Mouse (Mus musculus): ENCODE measurements around the gene Gm43064. TPM values are rescaled to one million over a fixed set of nuclear protein-coding genes. Genes with fewer than 3 reads are reported as not detected.
A peak's percentile ranks its signal among the peaks of the same experiment; 100 is the strongest.

Gm43064 gene
- polyA plus RNA-seq, 1 experiment: 0.14 TPM

DNA sequence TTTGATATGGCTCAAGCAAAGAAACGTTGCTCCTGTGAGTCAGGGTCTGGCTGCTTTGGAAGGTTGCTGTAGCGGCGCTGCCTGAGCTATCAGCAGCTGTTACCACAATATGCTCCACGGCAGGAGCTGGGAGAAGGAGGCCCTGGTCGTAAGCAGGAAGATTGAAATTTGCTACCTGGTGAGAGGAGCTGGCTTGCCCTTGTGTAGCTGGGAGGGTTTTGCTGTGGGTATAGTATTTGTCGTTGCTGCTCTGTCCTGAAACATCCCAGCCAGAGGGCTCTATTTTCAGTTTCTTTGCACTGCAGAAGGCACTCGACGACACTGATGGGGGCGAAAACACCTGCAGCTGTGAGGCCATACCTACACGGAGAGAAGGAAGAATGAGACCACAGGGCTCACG lies 31.4 kb upstream of the Gm43064 start:
- H3K36me3 ChIP-seq (ENCODE audit: control insufficient read depth, insufficient read depth, low read length): no peaks in the 10 kb centered on the region; the same call in 1 of the 2 replicates
- TF ChIP-seq POLR2A (IDR thresholded peaks at IDR 0.05; ENCODE audit: low read depth, low read length): no peak
- no peak for TF ChIP-seq CTCF (conservative IDR thresholded peaks at IDR 0.05; ENCODE audit: insufficient read depth, insufficient read length, low read depth, low read length)
- no peak for DNase-seq
- no peaks in the 10 kb centered on the region for H3K27me3 ChIP-seq (replicated peaks; ENCODE audit: control insufficient read depth, insufficient read depth, low read length)
- H3K4me3 ChIP-seq (ENCODE audit: insufficient read depth, low read depth, low read length): no peak overlapping the region
- H3K4me1 ChIP-seq (ENCODE audit: control insufficient read depth, insufficient read depth, low read length): peaks cover 21% of the 10 kb centered on the region
- H3K27ac ChIP-seq (ENCODE audit: insufficient read depth, low read depth, low read length): no peak overlapping the region
- WGBS: 81% methylated on average over 11 of the region's 11 CpGs

GRCm38 (mm10) chr3:103778660-103779059 lies 30.7 kb upstream of the Gm43064 start:
- no peak overlapping the region for H3K27ac ChIP-seq (ENCODE audit: insufficient read depth, low read depth, low read length)
- H3K4me3 ChIP-seq (ENCODE audit: insufficient read depth, low read depth, low read length): no peak overlapping the region
- H3K36me3 ChIP-seq (ENCODE audit: control insufficient read depth, insufficient read depth, low read length): no peaks in the 10 kb centered on the region; the same call in 1 of the 2 replicates
- H3K27me3 ChIP-seq (replicated peaks; ENCODE audit: control insufficient read depth, insufficient read depth, low read length): no peaks in the 10 kb centered on the region
- no peak for DNase-seq
- peaks cover 20% of the 10 kb centered on the region for H3K4me1 ChIP-seq (ENCODE audit: control insufficient read depth, insufficient read depth, low read length)
- no peak for TF ChIP-seq POLR2A (IDR thresholded peaks at IDR 0.05; ENCODE audit: low read depth, low read length)
- no peak for TF ChIP-seq CTCF (conservative IDR thresholded peaks at IDR 0.05; ENCODE audit: insufficient read depth, insufficient read length, low read depth, low read length)
- 76% methylated on average over 6 of the region's 6 CpGs for WGBS

DNA sequence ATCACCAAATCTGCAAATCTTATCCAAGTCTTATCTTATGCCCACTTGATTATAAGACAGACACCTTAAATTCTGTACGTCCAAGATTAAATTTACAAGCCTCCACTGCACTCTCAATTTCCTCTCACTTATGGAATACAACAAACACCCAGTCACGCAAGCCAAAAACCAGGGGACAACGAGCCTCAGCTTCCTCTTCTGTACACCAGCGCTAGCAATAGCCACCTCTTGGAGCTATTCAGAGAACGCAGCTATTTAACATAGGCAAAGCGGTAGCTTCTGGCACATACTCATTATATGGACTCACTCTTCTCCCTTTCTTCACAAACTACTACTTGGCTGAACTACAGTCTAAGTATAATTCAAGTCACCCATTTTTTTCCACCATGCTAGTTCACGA lies 30.2 kb upstream of the Gm43064 start:
- Histone ChIP-seq H3K27ac (ENCODE audit: insufficient read depth, low read depth, low read length) (no peak overlapping the region), H3K36me3 (ENCODE audit: control insufficient read depth, insufficient read depth, low read length) (no peaks in the 10 kb centered on the region; the same call in 1 of the 2 replicates), H3K27me3 (replicated peaks; ENCODE audit: control insufficient read depth, insufficient read depth, low read length) (no peaks in the 10 kb centered on the region), H3K4me1 (ENCODE audit: control insufficient read depth, insufficient read depth, low read length) (peaks cover 20% of the 10 kb centered on the region), H3K4me3 (ENCODE audit: insufficient read depth, low read depth, low read length) (no peak overlapping the region)
- TF ChIP-seq POLR2A (IDR thresholded peaks at IDR 0.05; ENCODE audit: low read depth, low read length) (no peak), CTCF (conservative IDR thresholded peaks at IDR 0.05; ENCODE audit: insufficient read depth, insufficient read length, low read depth, low read length) (no peak)
- DNase-seq: no peak
- WGBS: 75% methylated on average over 7 of the region's 7 CpGs

DNA sequence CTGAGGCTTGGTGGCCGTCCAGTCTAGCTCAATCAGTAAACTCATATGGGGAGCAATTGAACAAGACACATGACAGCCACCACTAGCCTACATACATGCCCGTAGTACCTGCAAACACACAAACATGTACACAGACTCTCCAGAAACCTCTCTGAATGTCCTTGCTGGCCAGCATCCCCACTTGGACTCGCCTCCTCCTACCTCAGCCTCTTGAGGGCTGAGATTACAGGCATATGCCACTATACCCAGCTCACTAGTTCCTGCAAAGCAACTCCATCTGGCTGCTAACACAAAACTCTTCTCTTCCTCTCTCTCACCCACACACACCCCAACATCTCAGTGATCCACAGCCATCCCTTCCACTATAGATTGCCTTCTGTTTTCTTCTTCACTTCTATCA lies 29.1 kb upstream of the Gm43064 start:
- TF ChIP-seq CTCF (conservative IDR thresholded peaks at IDR 0.05; ENCODE audit: insufficient read depth, insufficient read length, low read depth, low read length) (no peak), POLR2A (IDR thresholded peaks at IDR 0.05; ENCODE audit: low read depth, low read length) (no peak)
- no peak overlapping the region for H3K27ac ChIP-seq (ENCODE audit: insufficient read depth, low read depth, low read length)
- H3K4me1 ChIP-seq (ENCODE audit: control insufficient read depth, insufficient read depth, low read length): peaks cover 23% of the 10 kb centered on the region
- H3K27me3 ChIP-seq (replicated peaks; ENCODE audit: control insufficient read depth, insufficient read depth, low read length): no peaks in the 10 kb centered on the region
- DNase-seq: no peak
- 93% methylated on average over 3 of the region's 3 CpGs for WGBS
- H3K4me3 ChIP-seq (ENCODE audit: insufficient read depth, low read depth, low read length): no peak overlapping the region
- no peaks in the 10 kb centered on the region; the same call in 1 of the 2 replicates for H3K36me3 ChIP-seq (ENCODE audit: control insufficient read depth, insufficient read depth, low read length)

GRCm38 (mm10) chr3:103780777-103781176 lies 28.6 kb upstream of the Gm43064 start:
- 65% methylated on average over 5 of the region's 5 CpGs for WGBS
- peaks cover 25% of the 10 kb centered on the region for H3K4me1 ChIP-seq (ENCODE audit: control insufficient read depth, insufficient read depth, low read length)
- H3K36me3 ChIP-seq (ENCODE audit: control insufficient read depth, insufficient read depth, low read length): no peaks in the 10 kb centered on the region
- no peak overlapping the region for H3K4me3 ChIP-seq (ENCODE audit: insufficient read depth, low read depth, low read length)
- no peaks in the 10 kb centered on the region for H3K27me3 ChIP-seq (replicated peaks; ENCODE audit: control insufficient read depth, insufficient read depth, low read length)
- H3K27ac ChIP-seq (ENCODE audit: insufficient read depth, low read depth, low read length): no peak overlapping the region
- no peak for DNase-seq
- TF ChIP-seq POLR2A (IDR thresholded peaks at IDR 0.05; ENCODE audit: low read depth, low read length) (no peak), CTCF (conservative IDR thresholded peaks at IDR 0.05; ENCODE audit: insufficient read depth, insufficient read length, low read depth, low read length) (no peak)

DNA sequence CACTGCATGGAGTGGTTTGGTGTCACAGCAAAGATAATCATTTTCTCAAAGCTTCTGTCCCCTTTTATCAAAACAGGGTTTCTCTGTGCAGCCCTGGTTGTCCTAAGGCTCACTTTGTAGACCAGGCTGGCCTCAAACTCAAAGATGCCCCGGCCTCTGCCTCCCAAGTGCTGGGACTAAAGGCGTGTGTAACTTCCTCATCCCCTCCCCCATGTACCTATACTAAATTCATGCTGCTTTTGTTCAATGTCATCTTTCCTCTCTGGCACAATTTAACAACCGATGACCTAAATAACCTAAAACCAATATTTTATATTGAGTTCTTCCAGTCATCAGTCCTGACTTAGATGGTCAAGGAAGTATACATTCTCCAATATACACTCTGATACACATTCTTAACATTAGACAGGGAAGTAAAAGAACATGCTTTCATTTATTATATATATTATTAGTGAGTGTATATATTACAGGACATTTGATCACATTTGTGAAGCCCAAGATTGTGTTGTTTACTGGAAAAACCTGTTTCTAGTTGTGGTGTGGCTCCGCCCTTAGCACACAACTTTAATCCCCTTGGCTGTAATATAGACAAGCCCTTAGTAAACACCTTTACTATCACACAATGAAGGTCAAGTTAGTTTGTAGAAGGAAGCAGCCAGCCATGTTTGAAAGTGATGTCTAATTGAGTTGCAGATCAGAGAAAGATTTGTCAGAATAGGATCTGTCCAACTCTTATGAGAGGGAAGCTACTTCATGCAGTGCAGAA lies 26.3 kb upstream of the Gm43064 start:
- Histone ChIP-seq H3K27me3 (replicated peaks; ENCODE audit: control insufficient read depth, insufficient read depth, low read length) (no peaks in the 10 kb centered on the region), H3K4me1 (ENCODE audit: control insufficient read depth, insufficient read depth, low read length) (peaks cover 36% of the 10 kb centered on the region), H3K4me3 (ENCODE audit: insufficient read depth, low read depth, low read length) (no peak overlapping the region), H3K36me3 (ENCODE audit: control insufficient read depth, insufficient read depth, low read length) (no peaks in the 10 kb centered on the region), H3K27ac (ENCODE audit: insufficient read depth, low read depth, low read length) (peak overlapping the region; percentile 56)
- WGBS: 74% methylated on average over 4 of the region's 4 CpGs
- no peak for DNase-seq
- no peak for TF ChIP-seq POLR2A (IDR thresholded peaks at IDR 0.05; ENCODE audit: low read depth, low read length)
- TF ChIP-seq CTCF (conservative IDR thresholded peaks at IDR 0.05; ENCODE audit: insufficient read depth, insufficient read length, low read depth, low read length): no peak

- Histone ChIP-seq H3K36me3 (ENCODE audit: control insufficient read depth, insufficient read depth, low read length) (no peaks in the 10 kb centered on the region), H3K4me1 (ENCODE audit: control insufficient read depth, insufficient read depth, low read length) (peaks cover 44% of the 10 kb centered on the region), H3K4me3 (ENCODE audit: insufficient read depth, low read depth, low read length) (no peak overlapping the region), H3K27me3 (replicated peaks; ENCODE audit: control insufficient read depth, insufficient read depth, low read length) (no peaks in the 10 kb centered on the region), H3K27ac (ENCODE audit: insufficient read depth, low read depth, low read length) (peak overlapping the region; percentile 69; the same call in 1 of the 2 replicates)
- WGBS: 34% methylated on average over 7 of the region's 7 CpGs
- TF ChIP-seq CTCF (conservative IDR thresholded peaks at IDR 0.05; ENCODE audit: insufficient read depth, insufficient read length, low read depth, low read length) (no peak), POLR2A (IDR thresholded peaks at IDR 0.05; ENCODE audit: low read depth, low read length) (no peak)
- DNase-seq: no peak
These were observed 22.1 kb upstream of the Gm43064 start for GRCm38 (mm10) chr3:103787225-103787624.
